Mouse (Mus musculus): ENCODE results near the gene Zbtb17.

The Zbtb17 gene

GRCm38 (mm10) chr4:141444451-141445327 lies at the start of gene Zbtb17:
Zbtb17 (plus strand) TSS chr4:141444654.
- DNase-seq (ENCODE audit: low read depth, low spot score): peak; percentile 67

DNA sequence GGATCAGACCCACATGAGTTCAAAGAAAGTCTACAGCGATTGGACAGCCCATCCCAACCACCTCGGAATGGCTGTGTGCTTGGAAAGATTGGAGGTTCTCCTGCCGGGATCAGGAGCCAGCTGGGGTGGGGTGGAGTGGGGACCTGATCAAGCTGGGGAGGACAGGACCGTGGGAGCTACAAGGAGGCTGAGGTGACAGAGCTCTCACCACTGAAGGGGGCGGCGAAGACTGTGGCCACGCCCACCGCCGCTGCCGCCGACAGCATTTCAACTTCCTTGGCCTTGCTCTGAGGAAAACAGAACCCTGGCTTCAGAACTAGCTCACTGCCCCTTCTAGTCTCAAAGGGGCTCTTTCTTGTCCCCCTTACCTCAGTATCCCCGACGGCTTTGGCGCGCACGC lies 49.7 kb upstream of the Zbtb17 start:
- DNase-seq (ENCODE audit: low read depth, low spot score): no peak

- DNase-seq (ENCODE audit: low read depth, low spot score): no peak
Measured at GRCm38 (mm10) chr4:141397861-141398260, 46.6 kb upstream of the Zbtb17 start.

DNA sequence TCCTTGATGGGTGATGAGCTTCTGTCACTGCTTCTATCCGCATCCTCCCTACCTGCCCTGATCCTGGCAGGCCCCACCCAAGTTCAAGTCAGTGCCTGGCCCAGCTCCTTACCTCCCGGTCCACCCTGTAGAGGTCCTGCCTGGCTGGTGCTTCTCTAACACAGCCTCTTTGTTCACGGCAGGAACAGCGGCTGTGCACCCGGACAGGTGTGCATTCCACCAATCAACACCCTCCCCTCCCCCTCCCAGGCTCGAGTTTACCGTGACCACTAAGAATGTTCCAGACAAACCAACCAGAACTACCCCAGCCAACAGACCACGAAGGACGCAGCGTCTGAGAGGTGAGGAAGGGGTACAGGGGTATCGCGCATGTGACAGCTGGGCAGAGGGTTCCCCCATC lies 45.9 kb upstream of the Zbtb17 start, which contains the start of gene Clcnka:
Clcnka (minus strand) TSS at position 180 of the 400 bp plus-strand sequence.
- DNase-seq (ENCODE audit: low read depth, low spot score): no peak

GRCm38 (mm10) chr4:141400171-141400570 lies 44.3 kb upstream of the Zbtb17 start:
- DNase-seq (ENCODE audit: low read depth, low spot score): no peak

GRCm38 (mm10) chr4:141404518-141405313 lies 39.7 kb upstream of the Zbtb17 start:
- peak; percentile 60 for DNase-seq (ENCODE audit: low read depth, low spot score)

GRCm38 (mm10) chr4:141405314-141405622 lies 39.2 kb upstream of the Zbtb17 start:
- no peak for DNase-seq (ENCODE audit: low read depth, low spot score)

- no peak for DNase-seq (ENCODE audit: low read depth, low spot score)
Measured at GRCm38 (mm10) chr4:141406516-141407299, 37.7 kb upstream of the Zbtb17 start.

DNA sequence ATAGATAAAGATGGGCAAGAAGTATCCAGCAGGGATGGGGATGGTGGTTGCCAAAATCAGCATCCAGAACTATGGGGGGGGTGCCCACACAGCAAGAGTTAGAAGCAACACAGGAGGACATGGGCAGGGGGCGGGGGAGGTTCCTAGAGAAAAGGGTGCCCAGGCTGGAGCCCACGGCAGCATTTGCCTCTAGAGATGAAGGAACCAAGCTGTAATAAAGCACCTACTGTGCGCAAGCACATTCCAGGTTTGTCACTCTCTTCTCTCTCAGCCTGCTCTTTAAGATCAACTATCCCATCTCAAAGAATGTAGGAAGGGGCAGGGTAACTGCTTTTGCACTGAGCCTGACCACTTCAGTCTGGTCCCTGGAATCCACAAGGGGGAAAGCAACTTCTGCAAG lies 35.9 kb upstream of the Zbtb17 start:
- DNase-seq (ENCODE audit: low read depth, low spot score): no peak

DNA sequence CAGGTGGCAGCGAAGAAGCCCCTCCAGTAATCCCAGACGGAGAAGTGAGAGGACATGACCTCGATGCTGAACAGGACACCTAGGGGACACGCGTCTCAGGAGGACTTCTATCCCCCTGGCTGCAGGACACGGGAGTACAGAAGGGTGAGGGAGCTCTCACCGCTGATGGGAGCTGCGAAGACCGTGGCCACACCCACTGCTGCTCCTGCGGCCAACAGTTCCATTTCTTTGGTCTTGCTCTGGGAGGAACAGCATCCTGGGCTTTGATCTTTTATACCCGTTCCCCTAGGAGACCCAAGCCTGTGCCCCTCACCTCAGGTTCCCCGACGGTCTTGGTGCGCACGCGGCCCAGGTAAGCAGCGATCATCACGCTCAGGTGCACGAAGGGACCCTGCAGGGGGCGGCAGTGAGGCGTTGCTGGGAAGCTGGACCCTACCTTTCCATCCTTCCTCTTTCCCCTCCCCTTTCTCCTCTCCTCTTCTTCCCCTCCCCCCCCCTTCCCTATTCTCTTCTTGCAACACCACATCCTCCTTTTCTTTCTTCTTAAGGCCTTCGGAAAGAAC lies 32.9 kb upstream of the Zbtb17 start:
- no peak for DNase-seq (ENCODE audit: low read depth, low spot score)

DNA sequence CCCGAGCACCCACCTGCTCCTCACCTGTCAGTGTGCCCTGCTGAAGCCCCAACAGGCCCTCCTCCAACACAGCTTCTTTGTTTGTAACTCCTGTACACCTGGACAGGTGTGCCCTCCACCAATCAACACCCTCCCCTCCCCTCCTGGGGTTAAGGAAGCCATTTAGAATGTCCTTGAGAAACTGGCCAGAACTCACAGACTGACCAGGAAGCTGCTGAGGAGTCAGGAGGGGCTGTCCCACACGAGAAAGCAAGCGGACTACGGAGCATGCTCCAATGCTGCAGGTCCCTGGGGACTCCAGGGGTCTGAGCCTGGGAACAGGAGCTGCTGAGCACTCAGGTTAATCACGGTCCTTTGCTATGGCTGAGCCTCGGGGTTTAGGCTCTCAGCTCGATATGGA lies 28.5 kb upstream of the Zbtb17 start, which contains the start of gene Clcnkb:
Clcnkb (minus strand) TSS at position 91 of the 400 bp plus-strand sequence.
- DNase-seq (ENCODE audit: low read depth, low spot score): no peak

- no peak for DNase-seq (ENCODE audit: low read depth, low spot score)
Measured at GRCm38 (mm10) chr4:141419398-141420191, 24.9 kb upstream of the Zbtb17 start.

GRCm38 (mm10) chr4:141420192-141420829 lies 24.1 kb upstream of the Zbtb17 start, which contains the start of gene Hspb7:
Hspb7 (plus strand) TSS chr4:141420779.
- no peak for DNase-seq (ENCODE audit: low read depth, low spot score)

DNA sequence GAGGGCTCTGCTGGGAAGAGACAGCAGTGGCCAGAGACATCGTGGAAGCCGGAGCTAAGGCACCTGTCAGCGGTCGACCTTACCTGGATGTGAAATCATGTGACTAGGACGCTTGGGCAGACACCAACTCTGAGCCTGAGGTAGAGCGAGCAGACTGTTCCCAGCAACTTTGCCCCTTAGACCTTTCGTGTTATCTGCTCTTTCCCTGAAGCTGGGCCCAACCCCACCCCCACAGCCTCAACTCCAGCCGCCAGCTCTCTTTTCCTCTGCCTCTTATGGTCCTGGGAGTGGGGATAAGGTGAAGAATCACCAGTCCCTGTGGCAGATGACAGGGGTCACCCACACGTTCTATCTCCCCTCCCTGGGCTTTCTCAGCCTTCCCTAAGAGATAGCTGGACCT lies 23.6 kb upstream of the Zbtb17 start:
- DNase-seq (ENCODE audit: low read depth, low spot score): no peak

DNA sequence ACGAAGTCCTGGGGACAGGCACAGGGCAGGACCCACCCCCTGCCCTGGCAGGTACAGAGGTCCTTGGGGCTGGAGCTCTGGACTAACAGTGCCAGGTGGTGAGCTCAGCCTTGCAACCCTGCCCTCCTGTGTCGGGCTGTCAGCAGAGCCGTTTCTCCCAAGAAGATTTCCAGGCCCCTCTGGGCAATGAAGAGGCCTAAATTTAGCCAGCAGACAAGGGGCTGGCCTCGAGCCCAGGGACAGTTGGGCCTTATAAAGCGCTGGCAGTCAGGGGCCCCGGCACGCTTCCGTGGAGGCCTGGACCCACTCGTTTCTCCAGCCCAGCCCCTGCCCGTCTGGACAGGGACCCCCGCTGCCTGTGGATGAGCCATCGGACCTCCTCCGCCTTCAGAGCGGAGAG lies 23.0 kb upstream of the Zbtb17 start:
- DNase-seq (ENCODE audit: low read depth, low spot score): no peak

DNA sequence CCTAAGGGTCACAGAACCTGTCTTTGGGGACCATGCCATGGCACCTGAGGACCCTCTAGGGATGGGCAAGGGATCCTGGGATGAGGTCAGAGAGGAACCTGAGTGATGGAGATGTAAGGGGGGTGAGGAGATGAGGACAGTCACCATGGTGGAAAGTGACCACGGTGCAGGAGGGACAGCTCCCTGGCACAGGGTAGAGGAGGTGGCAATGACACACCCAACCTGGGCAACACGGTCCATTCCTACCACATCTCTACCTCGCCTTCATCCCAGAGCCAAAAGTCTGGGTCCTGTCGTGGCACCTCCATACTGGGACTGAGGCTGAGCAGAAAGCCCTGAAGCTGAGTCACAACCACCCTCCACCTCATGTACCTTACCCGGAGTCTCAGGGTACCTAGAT lies 21.6 kb upstream of the Zbtb17 start:
- no peak for DNase-seq (ENCODE audit: low read depth, low spot score)

DNA sequence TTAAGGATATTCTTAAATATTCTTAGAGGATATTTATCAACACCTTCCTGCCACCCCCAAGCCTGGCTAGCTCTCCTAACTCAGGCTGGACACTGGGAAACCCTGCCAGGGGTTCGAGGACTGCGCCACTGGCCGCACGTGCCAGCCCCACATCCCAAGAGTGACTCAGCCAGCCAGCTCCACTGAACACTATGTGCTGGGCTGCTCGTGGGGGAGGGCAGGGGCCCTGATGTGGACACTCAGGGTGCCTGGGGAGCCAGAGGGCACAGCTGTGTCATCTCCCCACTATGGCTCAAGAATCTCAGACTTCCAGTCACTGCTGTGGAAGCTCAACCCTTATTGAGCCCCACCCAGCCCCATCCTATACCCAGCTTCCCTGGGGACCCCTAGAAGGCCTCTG lies 21.2 kb upstream of the Zbtb17 start:
- no peak for DNase-seq (ENCODE audit: low read depth, low spot score)

- no peak for DNase-seq (ENCODE audit: low read depth, low spot score)
Measured at GRCm38 (mm10) chr4:141423691-141424431, 20.6 kb upstream of the Zbtb17 start.

All from retina, adult 2 months (tissue).